Mouse (Mus musculus): ENCODE results near the gene Ankrd34a.

DNA sequence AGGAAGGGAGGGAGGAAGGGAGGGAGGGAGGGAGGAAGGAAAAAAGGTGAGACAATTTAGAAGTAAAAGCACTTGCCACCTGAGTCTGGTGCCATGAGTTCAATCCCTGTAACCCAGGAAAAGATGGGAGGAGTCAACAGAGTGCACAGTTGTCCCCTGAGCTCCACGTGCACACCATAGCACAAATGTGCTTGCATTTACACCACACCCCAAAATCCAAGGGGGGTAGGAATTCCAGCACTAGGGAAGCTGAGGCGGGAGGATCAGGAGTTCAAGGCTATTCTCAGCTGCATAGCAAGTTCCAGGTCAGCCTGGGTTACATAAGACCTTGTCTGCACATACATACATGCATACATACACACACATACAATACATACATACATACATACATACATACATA is 25.1 kb upstream of the Ankrd34a start:
- TF ChIP-seq POLR2A (IDR thresholded peaks at IDR 0.05; ENCODE audit: insufficient read depth, low read depth, low read length), result no peak
- no peak for TF ChIP-seq CTCF (IDR thresholded peaks at IDR 0.05; ENCODE audit: insufficient read depth, low read depth, low read length)

Data from olfactory bulb, adult 2 months (tissue).